Mouse (Mus musculus) CH12.LX (cell line): Measurements from ENCODE around the gene Ptprg. TPM values are rescaled to one million over a fixed set of nuclear protein-coding genes. Genes with fewer than 3 reads are reported as not detected.

ENCODE experiments used
- DNase-seq: peaks from one replicate; pipeline ENCODE4 v3.0.0-alpha.2; 2013; ENCODE audit errors: extremely low read depth
- H3K27ac ChIP-seq: 2 replicates; pipeline ENCODE4 v1.5.1; 2012; ENCODE audit warnings: low read depth, mild to moderate bottlenecking, control low read depth, moderate library complexity; ENCODE audit not compliant: insufficient read depth
- H3K27me3 ChIP-seq: replicated peaks from 2 replicates; pipeline ENCODE3; 2012; ENCODE audit warnings: inconsistent platforms
- H3K36me3 ChIP-seq, 2 experiments: replicated peaks in 1 of 2; 2 replicates each; pipeline versions ENCODE3 to v1.6.1; 2012; ENCODE audit warnings: inconsistent platforms in 1 of 2, low read length in 1 of 2, mild to moderate bottlenecking in 1 of 2, mixed read lengths in 1 of 2, moderate library complexity in 1 of 2; ENCODE audit not compliant: control insufficient read depth in 1 of 2, insufficient read depth in 1 of 2
- H3K4me1 ChIP-seq, 2 experiments: 2 replicates each; pipeline ENCODE4 v1.6.1; 2012; ENCODE audit warnings: inconsistent platforms in 1 of 2, moderate library complexity in 1 of 2; ENCODE audit not compliant: insufficient read depth in 2 of 2, control insufficient read depth in 1 of 2
- H3K4me2 ChIP-seq: 2 replicates; pipeline ENCODE4 v1.6.1; 2012; ENCODE audit warnings: low read depth, mild to moderate bottlenecking, control low read depth; ENCODE audit not compliant: poor library complexity, insufficient read depth, severe bottlenecking
- H3K4me3 ChIP-seq, 3 experiments: fragments of 150-350 bp in 1 of 3; sonication (generic) in 1 of 3; replicated peaks in 1 of 3; 2 replicates each; pipeline versions ENCODE3 to v1.5.1; 2011 to 2012; ENCODE audit warnings: low read depth in 2 of 3, low read length in 2 of 3, mild to moderate bottlenecking in 2 of 3, moderate library complexity in 2 of 3, control low read depth in 1 of 3, improper control_type of control experiment in 1 of 3, inconsistent platforms in 1 of 3, mixed read lengths in 1 of 3; ENCODE audit not compliant: poor library complexity in 1 of 3
- H3K79me2 ChIP-seq: replicated peaks from 2 replicates; pipeline ENCODE4 v1.6.1; 2012; ENCODE audit warnings: mild to moderate bottlenecking, moderate library complexity; ENCODE audit not compliant: control insufficient read depth, poor library complexity, insufficient read depth, severe bottlenecking; ENCODE audit errors: extremely low read depth
- H3K9ac ChIP-seq: 2 replicates; pipeline ENCODE4 v1.6.1; 2012; ENCODE audit warnings: low read depth, mild to moderate bottlenecking, control low read depth, moderate library complexity; ENCODE audit not compliant: insufficient read depth
- H3K9me3 ChIP-seq: replicated peaks from 2 replicates; pipeline ENCODE3; 2012; ENCODE audit warnings: low read length, inconsistent platforms, mixed read lengths
- BHLHE40 ChIP-seq: IDR thresholded peaks from 2 replicates; pipeline ENCODE4 v1.6.1; 2011; ENCODE audit warnings: mild to moderate bottlenecking, low read depth, low read length, improper control_type of control experiment
- CHD1 ChIP-seq: IDR thresholded peaks from 2 replicates; pipeline ENCODE4 v1.6.1; 2012; ENCODE audit warnings: low read depth, low read length, improper control_type of control experiment, inconsistent platforms
- CHD2 ChIP-seq: IDR thresholded peaks from 2 replicates; pipeline ENCODE4 v1.6.1; 2011; ENCODE audit warnings: low read length, improper control_type of control experiment
- CTCF ChIP-seq, 2 experiments: IDR thresholded peaks in 1 of 2; conservative IDR thresholded peaks in 1 of 2; 2 replicates each; pipeline ENCODE4 v1.5.1; 2011 to 2012; ENCODE audit warnings: low read depth in 2 of 2, low read length in 2 of 2, improper control_type of control experiment in 1 of 2, inconsistent platforms in 1 of 2, mild to moderate bottlenecking in 1 of 2, moderate library complexity in 1 of 2
- E2F4 ChIP-seq: IDR thresholded peaks from 2 replicates; pipeline ENCODE4 v1.6.1; 2011; ENCODE audit warnings: low read depth, low read length, improper control_type of control experiment; ENCODE audit not compliant: insufficient replicate concordance
- ETS1 ChIP-seq: conservative IDR thresholded peaks from 2 replicates; pipeline ENCODE4 v1.6.1; 2012; ENCODE audit warnings: low read depth, mild to moderate bottlenecking, inconsistent platforms, low read length, improper control_type of control experiment, moderate library complexity
- GABPA ChIP-seq: IDR thresholded peaks from 2 replicates; pipeline ENCODE4 v1.6.1; 2012; ENCODE audit warnings: low read depth, low read length, improper control_type of control experiment, inconsistent platforms; ENCODE audit not compliant: insufficient replicate concordance
- JUND ChIP-seq: conservative IDR thresholded peaks from 2 replicates; pipeline ENCODE4 v1.6.1; 2011; ENCODE audit warnings: low read depth, low read length, improper control_type of control experiment
- KAT2A ChIP-seq: IDR thresholded peaks from 2 replicates; pipeline ENCODE4 v1.6.1; 2012; ENCODE audit warnings: low read length, improper control_type of control experiment, inconsistent platforms; ENCODE audit not compliant: insufficient replicate concordance
- MAFK ChIP-seq: IDR thresholded peaks from 2 replicates; pipeline ENCODE4 v1.6.1; 2011; ENCODE audit warnings: low read length, improper control_type of control experiment; ENCODE audit not compliant: insufficient replicate concordance
- MAX ChIP-seq: IDR thresholded peaks from 2 replicates; pipeline ENCODE4 v1.6.1; 2011; ENCODE audit warnings: low read length, improper control_type of control experiment
- MAZ ChIP-seq: IDR thresholded peaks from 2 replicates; pipeline ENCODE4 v1.6.1; 2012; ENCODE audit warnings: low read depth, mild to moderate bottlenecking, inconsistent platforms, low read length, improper control_type of control experiment, moderate library complexity
- MEF2A ChIP-seq: IDR thresholded peaks from 2 replicates; pipeline ENCODE4 v1.6.1; 2014; ENCODE audit warnings: low read depth, mild to moderate bottlenecking, inconsistent platforms, low read length, improper control_type of control experiment, borderline replicate concordance
- MXI1 ChIP-seq: IDR thresholded peaks from 2 replicates; pipeline ENCODE4 v1.6.1; 2011; ENCODE audit warnings: mild to moderate bottlenecking, low read depth, low read length, improper control_type of control experiment
- NELFE ChIP-seq: IDR thresholded peaks from 2 replicates; pipeline ENCODE4 v1.6.1; 2011; ENCODE audit warnings: low read depth, low read length, improper control_type of control experiment
- PAX5 ChIP-seq: IDR thresholded peaks from 2 replicates; pipeline ENCODE4 v1.6.1; 2012; ENCODE audit warnings: low read length, inconsistent platforms, mixed read lengths
- POLR2AphosphoS2 ChIP-seq: IDR thresholded peaks from 2 replicates; pipeline ENCODE4 v1.6.1; 2011; ENCODE audit warnings: low read depth, low read length, improper control_type of control experiment
- RAD21 ChIP-seq: IDR thresholded peaks from 2 replicates; pipeline ENCODE4 v1.6.1; 2011; ENCODE audit warnings: low read depth, mild to moderate bottlenecking, low read length, improper control_type of control experiment, moderate library complexity
- RCOR1 ChIP-seq: conservative IDR thresholded peaks from 2 replicates; pipeline ENCODE4 v1.6.1; 2012; ENCODE audit warnings: low read depth, mild to moderate bottlenecking, inconsistent platforms, low read length, improper control_type of control experiment
- TBP ChIP-seq: conservative IDR thresholded peaks from 2 replicates; pipeline ENCODE4 v1.6.1; 2011; ENCODE audit warnings: low read depth, low read length, improper control_type of control experiment
- USF1 ChIP-seq: IDR thresholded peaks from 2 replicates; pipeline ENCODE4 v1.6.1; 2014; ENCODE audit warnings: low read depth, mild to moderate bottlenecking, inconsistent platforms, low read length, improper control_type of control experiment
- USF2 ChIP-seq: conservative IDR thresholded peaks from 2 replicates; pipeline ENCODE4 v1.6.1; 2011; ENCODE audit warnings: low read depth, low read length, improper control_type of control experiment
- ZKSCAN1 ChIP-seq: IDR thresholded peaks from 2 replicates; pipeline ENCODE4 v1.6.1; 2012; ENCODE audit warnings: low read depth, inconsistent platforms, low read length, improper control_type of control experiment, borderline replicate concordance
- ZNF384 ChIP-seq: IDR thresholded peaks from 2 replicates; pipeline ENCODE4 v1.6.1; 2012; ENCODE audit warnings: low read depth, low read length, improper control_type of control experiment, inconsistent platforms
- dilution Hi-C: fragments of 300-500 bp; cut with MboI; formaldehyde crosslinking; loops from 2 replicates; pipeline ENCODE4 v1.14.3; 2020; ENCODE audit warnings: low sequenced_read_pairs; ENCODE audit not compliant: extremely low pct_unique_long_range_greater_than_20kb, extremely low pct_ligation_motif_present
- in situ Hi-C: fragments of 300-500 bp; cut with MboI; formaldehyde crosslinking; loops from 3 replicates; pipeline ENCODE4 v1.14.3; 2019; ENCODE audit warnings: low sequenced_read_pairs, low pct_ligation_motif_present, low pct_unique_long_range_greater_than_20kb, mixed read lengths
- polyA plus RNA-seq: library from polyadenylated mRNA; unstranded; fragments of >175 nt; gene quantifications from 2 replicates; pipeline ENCODE4 v1.2.1, GENCODE M21; 2012; ENCODE audit warnings: low read depth; ENCODE audit not compliant: insufficient read length
- total RNA-seq, 2 experiments: library from RNA; depleted of rRNA; stranded (reverse); fragments of 300-350 nt in 1 of 2; fragments of >200 nt in 1 of 2; gene quantifications; 2 replicates each; pipeline ENCODE4 v1.2.3; 2012 to 2014

The Ptprg gene
- total and polyA plus RNA-seq, 3 experiments: 0.08 TPM; not detected in 2

DNA sequence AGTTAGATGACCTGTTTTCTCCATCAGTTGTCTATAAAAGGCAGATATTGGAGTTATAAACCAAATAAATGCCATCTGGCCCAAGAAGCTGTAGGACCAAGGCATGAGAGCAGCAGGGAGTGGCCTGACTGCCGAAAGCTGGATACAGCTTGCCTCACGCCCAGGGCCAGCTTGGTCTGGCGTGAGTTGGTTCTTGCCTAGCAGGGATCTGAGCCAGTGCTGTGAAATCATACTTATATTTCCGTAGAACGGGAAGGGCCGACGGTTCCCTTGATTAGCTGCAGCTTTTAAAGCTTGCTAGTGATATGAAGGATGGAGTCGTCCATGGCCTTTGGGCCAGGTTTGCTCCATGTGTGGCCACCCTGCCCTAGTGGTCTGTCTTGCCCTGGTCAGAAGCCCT lies 37.1 kb downstream of the Ptprg start:
- H3K4me2 ChIP-seq: no peak overlapping the region
- H3K27ac ChIP-seq: no peak overlapping the region
- no peaks in the 10 kb centered on the region for H3K79me2 ChIP-seq
- dilution Hi-C loops: no loop called here
- no peaks in the 10 kb centered on the region for H3K4me1 ChIP-seq
- no peak for DNase-seq
- in situ Hi-C loops: no loop called here
- H3K4me3 ChIP-seq: no peak overlapping the region
- TF ChIP-seq MEF2A: no peak
- TF ChIP-seq E2F4: no peak
- TF ChIP-seq ZKSCAN1: no peak
- H3K9me3 ChIP-seq: peaks cover 82% of the 10 kb centered on the region
- no peaks in the 10 kb centered on the region for H3K27me3 ChIP-seq
- H3K9ac ChIP-seq: no peak overlapping the region
- no peaks in the 10 kb centered on the region for H3K36me3 ChIP-seq

- dilution Hi-C loops: no loop called here
- H3K36me3 ChIP-seq: no peaks in the 10 kb centered on the region
- TF ChIP-seq JUND (no peak), MAFK (no peak), PAX5 (no peak), MAX (no peak), USF1 (no peak), POLR2AphosphoS2 (no peak), RAD21 (no peak)
Observed at GRCm38 (mm10) chr14:11592650-11593049, 39.3 kb downstream of the Ptprg start.

GRCm38 (mm10) chr14:11594336-11594735 lies 41.0 kb downstream of the Ptprg start:
- H3K4me3 ChIP-seq: no peak overlapping the region
- no peak overlapping the region for H3K9ac ChIP-seq
- TF ChIP-seq KAT2A (no peak), ETS1 (no peak), MAZ (no peak), MXI1 (no peak), GABPA (no peak), NELFE (no peak), ZNF384 (no peak), TBP (no peak), RCOR1 (no peak), BHLHE40 (no peak), MAX (no peak), MAFK (no peak), USF2 (no peak), POLR2AphosphoS2 (no peak), E2F4 (no peak), MEF2A (no peak), CTCF (conservative IDR thresholded peaks at IDR 0.05 in 1 of 2, IDR thresholded peaks at IDR 0.05 in 1 of 2; ENCODE audit: low read depth in 2 of 2, low read length in 2 of 2) (no peak), CHD1 (no peak), CHD2 (no peak)
- H3K79me2 ChIP-seq: no peaks in the 10 kb centered on the region
- no peak overlapping the region for H3K27ac ChIP-seq
- dilution Hi-C loops: no loop called here
- no peak overlapping the region for H3K4me2 ChIP-seq
- in situ Hi-C loops: no loop called here
- H3K4me1 ChIP-seq: no peaks in the 10 kb centered on the region
- H3K9me3 ChIP-seq: peaks cover 88% of the 10 kb centered on the region
- no peaks in the 10 kb centered on the region for H3K27me3 ChIP-seq
- no peak for DNase-seq
- no peaks in the 10 kb centered on the region for H3K36me3 ChIP-seq

More at GRCm38 (mm10) chr14:11592650-11593049, 39.3 kb downstream of the Ptprg start:
- Histone ChIP-seq H3K9me3 (peaks cover 89% of the 10 kb centered on the region), H3K79me2 (no peaks in the 10 kb centered on the region), H3K4me1 (no peaks in the 10 kb centered on the region), H3K27me3 (no peaks in the 10 kb centered on the region), H3K27ac (no peak overlapping the region), H3K9ac (no peak overlapping the region), H3K4me3 (no peak overlapping the region), H3K4me2 (no peak overlapping the region)
- no peak for DNase-seq
- in situ Hi-C loops: no loop called here
